Mouse (Mus musculus) natural killer cell, adult 2 months (primary cell): ENCODE data around the gene Fam104a.

Experiments used
- DNase-seq, 2 experiments: peaks; one replicate each; pipeline ENCODE4 v3.0.0; 2022; ENCODE audit warnings: low spot score in 2 of 2

The Fam104a gene

GRCm38 (mm10) chr11:113683957-113684706 lies at the start of gene Fam104a, which contains the start of gene D11Wsu47e:
Gene Fam104a (minus strand): TSS chr11:113684155.
Gene D11Wsu47e (plus strand): TSS chr11:113684412.
- DNase-seq, result peak; percentile 95

DNA sequence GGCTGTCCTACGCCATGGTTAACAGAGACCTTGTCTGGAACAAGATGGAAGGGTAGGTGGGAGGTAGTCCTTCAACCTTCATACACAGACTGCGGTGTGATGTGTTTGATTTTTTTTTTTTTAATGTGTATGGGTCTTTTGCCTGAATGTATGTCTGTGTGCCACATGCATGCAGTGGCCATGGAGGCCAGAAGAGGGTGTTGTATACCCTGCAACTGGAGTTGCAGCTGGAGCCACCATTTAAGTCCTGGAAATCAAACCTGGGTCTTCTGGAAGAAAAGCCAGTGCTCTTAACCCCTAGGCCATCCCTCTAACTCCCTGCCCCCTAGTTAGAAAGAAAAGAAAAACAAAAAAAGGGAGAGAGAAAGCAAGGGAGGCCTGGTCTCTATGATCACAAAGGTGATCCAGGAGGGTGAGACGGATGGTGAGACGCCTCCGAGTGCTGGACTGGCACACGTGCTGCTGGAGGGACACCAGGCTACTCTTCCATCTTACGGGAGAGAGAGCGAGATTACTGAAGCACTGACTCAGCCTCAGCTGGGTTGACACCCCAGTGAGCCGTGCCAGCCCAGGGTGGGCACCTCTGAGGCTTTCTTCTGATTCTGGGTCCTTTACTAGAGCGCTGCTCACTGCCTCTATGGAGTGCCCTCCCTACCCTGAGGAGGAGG lies 48.1 kb upstream of the Fam104a start:
- no peak for DNase-seq

GRCm38 (mm10) chr11:113730879-113731278 lies 46.9 kb upstream of the Fam104a start:
- no peak for DNase-seq

DNA sequence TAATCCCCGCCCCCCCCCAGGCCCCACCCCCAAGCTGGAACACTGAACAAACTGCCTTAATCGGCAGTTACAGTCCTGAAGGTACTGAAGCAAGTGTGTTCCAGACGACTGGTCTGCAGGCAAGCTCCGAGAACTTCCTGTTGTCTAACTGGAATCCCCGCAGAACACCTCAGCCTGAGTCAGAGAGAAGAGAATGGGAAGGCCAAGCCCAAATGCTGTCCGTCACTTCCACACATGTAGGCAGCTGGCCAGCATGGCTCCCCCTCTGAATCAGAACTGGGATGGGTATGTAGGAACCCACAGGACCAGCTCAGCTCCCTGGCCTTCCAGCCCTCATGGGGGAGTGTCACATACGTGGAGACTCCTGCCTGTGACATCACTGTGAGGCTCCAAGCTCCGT lies 46.0 kb upstream of the Fam104a start:
- no peak for DNase-seq

DNA sequence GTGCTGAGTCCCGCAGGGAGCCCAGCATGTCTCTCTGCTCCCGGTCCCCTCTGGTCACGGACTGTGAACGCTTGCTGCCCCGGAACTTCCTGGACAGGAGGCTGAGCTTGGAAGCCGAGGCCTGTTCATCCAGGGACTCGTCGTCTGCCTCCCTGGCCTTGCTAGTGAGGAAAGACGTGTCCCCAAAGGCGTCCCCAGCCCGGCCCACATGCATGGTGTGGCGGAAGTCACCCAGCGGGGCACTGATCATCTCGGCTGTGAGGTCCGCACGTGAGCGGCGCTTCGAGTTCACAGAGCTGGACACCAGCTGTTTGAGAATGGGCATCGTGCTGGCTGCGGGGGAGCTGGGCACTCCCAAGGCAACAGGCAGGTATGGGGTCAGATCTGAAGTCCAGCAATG lies 45.3 kb upstream of the Fam104a start:
- no peak for DNase-seq

GRCm38 (mm10) chr11:113727992-113728391 lies 44.0 kb upstream of the Fam104a start:
- no peak for DNase-seq

DNA sequence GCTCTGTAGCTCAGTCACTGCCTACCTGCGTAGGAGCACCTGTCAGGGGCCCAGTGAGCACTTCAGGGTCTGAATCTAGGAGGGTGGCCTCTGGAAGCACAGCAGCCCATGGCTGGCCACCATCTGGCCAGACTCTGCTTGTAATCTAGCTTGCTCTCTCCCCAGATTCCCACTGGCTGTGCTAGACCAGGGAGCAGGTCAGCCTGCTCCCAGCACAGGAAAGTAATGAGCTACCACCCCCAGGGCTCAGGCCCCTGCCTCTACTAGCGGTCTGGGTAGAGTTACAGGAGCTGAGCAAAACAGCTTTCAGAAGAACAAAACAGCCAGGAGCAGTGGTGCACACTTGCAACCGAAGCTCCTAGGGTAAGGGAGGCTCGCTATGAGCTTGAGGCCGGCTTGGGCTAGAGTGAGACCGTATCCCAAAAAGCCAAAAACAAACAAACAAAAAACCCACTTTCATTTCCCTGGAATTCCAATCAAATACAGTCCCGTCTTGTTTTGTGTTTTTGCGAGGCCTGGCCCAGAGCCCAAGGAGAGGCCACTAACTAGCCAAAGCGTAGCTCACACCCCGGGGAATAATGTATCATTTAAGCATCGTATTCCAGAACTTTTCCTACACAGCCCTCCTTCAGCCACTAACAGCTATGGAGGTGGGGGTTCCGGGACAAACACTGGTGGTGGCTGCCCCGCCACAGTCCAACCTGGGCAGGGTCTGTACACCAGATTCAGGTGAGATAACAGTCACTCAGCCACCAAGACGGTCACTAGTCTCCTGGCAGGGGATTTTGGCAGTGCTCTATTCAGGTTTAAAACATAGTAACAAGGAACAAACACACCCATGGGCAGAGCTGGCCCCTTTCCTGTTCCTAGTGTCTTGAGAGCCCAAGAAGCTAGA lies 43.3 kb upstream of the Fam104a start:
- no peak for DNase-seq

GRCm38 (mm10) chr11:113725235-113726048 lies 41.5 kb upstream of the Fam104a start:
- DNase-seq, result no peak

DNA sequence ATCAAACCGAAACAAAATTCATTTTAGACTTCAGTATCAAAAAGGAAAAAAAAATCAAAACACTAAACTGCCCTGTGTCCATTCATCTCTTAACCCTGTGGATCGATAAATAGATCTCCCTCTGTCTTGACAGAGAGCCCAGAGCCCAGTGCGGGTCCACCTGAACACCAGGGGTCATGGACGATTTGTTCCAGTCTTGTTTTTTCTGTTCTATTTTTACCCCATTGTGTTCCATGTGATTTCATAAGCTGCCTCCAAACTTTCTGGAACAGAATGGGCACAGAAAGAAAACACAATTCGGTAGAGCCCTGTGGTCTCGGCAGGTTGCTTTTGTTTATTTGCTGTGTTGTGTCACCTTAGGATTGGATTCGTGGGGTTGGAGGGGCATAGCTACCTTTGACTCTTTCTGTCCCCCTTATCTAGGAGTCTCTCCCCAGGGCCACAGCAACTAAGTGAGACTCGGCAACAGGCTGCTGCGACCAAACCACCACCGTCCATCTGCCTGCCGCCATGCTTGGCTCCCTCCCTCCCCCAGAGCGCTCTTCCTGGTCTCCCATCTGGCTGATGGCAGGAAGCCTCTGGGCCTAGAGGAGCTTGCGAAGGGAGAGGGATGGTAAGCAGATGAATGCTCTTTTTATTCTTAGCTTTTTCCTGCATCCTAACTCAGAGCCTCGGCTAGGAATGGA lies 38.6 kb upstream of the Fam104a start:
- no peak for DNase-seq

DNA sequence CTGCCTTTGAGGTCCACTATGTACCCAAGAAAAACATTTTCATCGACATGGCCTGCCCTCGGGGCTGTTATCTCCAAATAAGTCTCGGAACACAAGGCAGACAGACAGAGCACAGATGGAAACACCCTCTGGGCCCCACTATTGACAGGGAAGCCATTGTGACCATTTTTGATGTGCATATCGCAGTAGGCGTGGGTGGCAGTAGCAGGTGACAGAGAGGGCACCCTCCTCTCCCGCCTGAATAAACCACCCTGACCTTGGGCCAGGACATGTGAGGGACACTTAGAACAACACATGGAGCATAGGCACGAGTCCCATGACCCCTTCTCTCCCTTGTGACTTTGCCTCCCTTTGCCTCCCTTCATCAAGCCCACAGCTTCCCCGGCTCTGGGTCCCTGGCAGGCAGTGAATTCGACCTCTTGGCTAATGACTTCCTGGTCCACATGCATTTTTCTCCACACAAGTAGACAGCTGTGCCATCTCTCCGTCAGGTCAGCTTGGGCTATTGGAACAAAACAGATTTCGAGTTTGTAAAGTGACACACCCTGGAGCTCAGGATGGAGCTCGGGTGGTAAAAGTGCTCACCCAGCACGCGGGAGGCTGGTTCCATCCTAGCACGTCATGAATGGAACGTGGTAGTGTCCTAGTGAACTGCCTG lies 33.9 kb upstream of the Fam104a start:
- no peak for DNase-seq

GRCm38 (mm10) chr11:113716132-113716531 lies 32.2 kb upstream of the Fam104a start:
- no peak for DNase-seq

DNA sequence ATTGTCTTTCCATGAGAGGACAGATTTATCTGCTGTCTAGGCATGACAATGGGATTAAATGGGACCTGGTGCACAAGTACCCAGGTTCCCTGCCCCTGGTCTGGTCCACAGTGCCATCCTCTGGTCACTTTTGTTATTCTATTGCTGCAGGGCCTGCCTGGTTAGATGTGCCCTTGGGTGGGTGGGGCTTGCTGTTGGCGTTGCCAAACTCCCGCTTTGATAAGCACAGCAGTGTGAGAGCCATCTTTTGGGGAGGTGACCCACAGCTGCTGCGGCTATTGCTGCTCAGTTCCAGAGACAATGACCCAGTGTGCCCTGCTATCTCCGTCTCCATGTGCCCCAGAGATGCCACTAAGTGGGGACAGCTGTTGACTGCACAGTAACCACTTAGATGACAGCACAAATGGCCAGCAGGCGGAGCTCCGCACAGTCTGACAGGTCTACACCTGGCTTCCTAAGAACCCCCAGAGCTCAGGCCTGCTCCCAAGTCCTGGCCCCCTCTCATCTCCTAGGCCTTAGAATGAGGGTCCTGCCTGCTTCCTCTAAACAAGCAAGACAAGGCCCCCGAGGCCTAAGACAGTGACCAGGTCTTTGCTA lies 31.2 kb upstream of the Fam104a start:
- DNase-seq, result no peak

DNA sequence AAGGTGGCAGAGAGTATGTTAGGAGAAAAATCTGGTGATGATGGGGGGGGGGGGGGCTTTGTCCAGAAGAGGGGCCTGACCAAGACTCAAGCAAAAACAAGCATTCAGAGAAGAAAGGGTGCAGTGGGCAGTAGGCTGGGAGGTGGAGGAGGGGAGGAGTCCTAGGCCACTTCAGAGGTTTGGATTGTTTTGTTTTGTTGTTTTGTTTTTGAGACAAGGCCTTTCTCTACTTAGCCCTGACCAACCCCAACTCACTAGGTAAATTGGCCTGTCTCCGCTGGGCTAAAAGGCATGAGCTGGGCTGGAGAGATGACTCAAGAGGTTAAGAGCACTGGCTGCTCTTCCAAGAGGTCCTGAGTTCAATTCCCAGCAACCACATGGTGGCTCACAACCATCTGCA lies 27.1 kb upstream of the Fam104a start:
- no peak for DNase-seq

DNA sequence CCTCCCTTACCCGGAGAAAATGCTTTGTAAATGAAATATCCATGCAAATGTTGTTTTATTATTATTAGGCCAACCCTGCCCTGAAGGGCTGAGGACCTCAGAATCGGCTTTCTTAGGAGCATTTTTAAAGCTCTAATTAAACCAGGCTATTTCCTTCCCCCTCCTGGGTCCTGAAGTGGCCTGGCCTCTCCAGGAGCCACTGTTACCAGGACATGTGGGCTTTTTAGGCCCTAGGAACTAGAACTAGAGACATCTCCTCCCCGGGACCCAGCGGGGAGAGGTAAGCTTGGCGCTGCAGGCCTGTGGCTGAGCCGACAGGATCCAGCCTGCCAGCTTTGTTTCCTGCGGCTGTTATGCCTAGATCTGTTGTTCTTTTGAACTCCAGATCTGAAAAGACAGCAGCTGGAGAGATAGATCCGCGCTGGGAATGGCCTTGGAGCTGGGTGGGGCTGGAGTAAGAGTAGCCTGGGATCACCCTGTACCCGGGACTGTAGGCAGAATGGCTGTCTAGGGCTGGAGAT lies 26.4 kb upstream of the Fam104a start:
- DNase-seq, result no peak

GRCm38 (mm10) chr11:113709731-113710256 lies 25.8 kb upstream of the Fam104a start, which contains the start of gene Cpsf4l:
Gene Cpsf4l (minus strand): TSS chr11:113710017.
- no peak for DNase-seq

- DNase-seq, result no peak
Measured at GRCm38 (mm10) chr11:113709272-113709671, 25.3 kb upstream of the Fam104a start.

- no peak for DNase-seq
Measured at GRCm38 (mm10) chr11:113708629-113709213, 24.8 kb upstream of the Fam104a start.

DNA sequence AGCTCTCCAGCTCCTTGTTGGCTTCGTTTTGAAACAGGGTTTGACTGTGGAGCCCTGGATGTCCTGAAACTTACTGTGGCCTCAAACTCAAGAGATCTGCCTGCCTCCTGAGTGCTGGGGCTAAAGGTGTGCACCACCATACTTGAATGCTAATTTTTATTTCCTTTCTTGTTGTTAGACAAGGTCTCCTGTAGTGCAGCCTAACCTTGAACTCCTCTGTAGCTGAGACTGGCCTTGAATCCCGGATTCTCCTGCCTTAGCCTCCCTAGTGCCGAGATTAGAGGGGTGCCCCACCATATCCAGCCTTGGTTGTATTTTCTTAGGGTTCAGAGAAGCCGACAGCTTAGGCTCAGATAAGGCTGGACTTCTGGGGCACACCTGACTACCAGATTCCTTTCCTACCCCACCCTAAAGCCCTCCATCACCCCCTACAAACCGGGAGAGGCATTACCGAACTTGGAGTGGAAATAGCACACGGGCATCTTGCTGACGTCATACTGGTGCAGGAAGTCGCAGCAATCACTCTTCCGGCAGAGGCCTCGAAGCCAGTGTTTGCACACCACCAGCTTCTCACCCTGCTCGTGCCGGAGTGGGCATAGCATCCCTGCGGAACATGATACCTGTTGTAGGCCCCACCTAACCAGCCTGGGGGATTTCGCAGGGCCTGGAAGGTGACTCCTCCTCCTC lies 22.2 kb upstream of the Fam104a start:
- DNase-seq, result no peak
